Mouse (Mus musculus): ENCODE data around the gene Armcx3.

- TF ChIP-seq GATA1 (IDR thresholded peaks at IDR 0.05; ENCODE audit: borderline replicate concordance, low read length) (no peak), FLI1 (IDR thresholded peaks at IDR 0.05; ENCODE audit: low read length) (no peak)
Observed at GRCm38 (mm10) chrX:134746459-134746858, 9.9 kb upstream of the Armcx3 start.
